Mouse (Mus musculus) heart, embryonic 11.5 days (tissue): Measurements from ENCODE around the gene Bora. TPM values are rescaled to one million over a fixed set of nuclear protein-coding genes. Genes with fewer than 3 reads are reported as not detected.
A peak's percentile ranks its signal among the peaks of the same experiment; 100 is the strongest.

Experiments used
- ATAC-seq: fragments of 200-750 bp; cut with Nextera tagmentation; replicated peaks from 2 replicates; pipeline ENCODE4 v1.8.0; 2017; ENCODE audit warnings: moderate library complexity; ENCODE audit not compliant: insufficient number of reproducible peaks, low FRiP score, low TSS enrichment
- H3K27ac ChIP-seq: fragments of 300-500 bp; sonication (generic); 2 replicates; pipeline ENCODE4 v1.5.1; 2014; ENCODE audit warnings: mild to moderate bottlenecking, low read depth, low read length
- H3K27me3 ChIP-seq: fragments of 300-500 bp; sonication (generic); 2 replicates; pipeline ENCODE4 v1.6.1; 2014; ENCODE audit warnings: mild to moderate bottlenecking, low read length, mixed read lengths; ENCODE audit not compliant: control insufficient read depth, insufficient read depth
- H3K36me3 ChIP-seq: fragments of 300-500 bp; sonication (generic); 2 replicates; pipeline ENCODE4 v1.6.1; 2014; ENCODE audit warnings: mild to moderate bottlenecking, low read length, moderate library complexity, mixed read lengths; ENCODE audit not compliant: control insufficient read depth, insufficient read depth
- H3K4me1 ChIP-seq: fragments of 300-500 bp; sonication (generic); 2 replicates; pipeline ENCODE4 v1.6.1; 2014; ENCODE audit warnings: low read length; ENCODE audit not compliant: control insufficient read depth, insufficient read depth
- H3K4me2 ChIP-seq: fragments of 300-500 bp; sonication (generic); 2 replicates; pipeline ENCODE4 v1.6.1; 2014; ENCODE audit warnings: mild to moderate bottlenecking, moderate library complexity
- H3K4me3 ChIP-seq: fragments of 300-500 bp; sonication (generic); 2 replicates; pipeline ENCODE4 v1.5.1; 2014; ENCODE audit warnings: low read depth, low read length
- H3K9ac ChIP-seq: fragments of 300-500 bp; sonication (generic); 2 replicates; pipeline ENCODE4 v1.6.1; 2014; ENCODE audit warnings: mild to moderate bottlenecking, low read depth, low read length, moderate library complexity
- H3K9me3 ChIP-seq: fragments of 300-500 bp; sonication (generic); replicated peaks from 2 replicates; pipeline ENCODE4 v1.6.1; 2016; ENCODE audit warnings: low read length; ENCODE audit not compliant: control insufficient read depth
- WGBS: fragments of 180-500 bp; shearing (Covaris S2); extraction: QIAGEN DNeasy Blood & Tissue Kit; methylation state at CpG from one replicate; pipeline ENCODE4 v1.1.7; 2014; ENCODE audit not compliant: insufficient replicate concordance; 5-methylcytosine and 5-hydroxymethylcytosine counted together
- polyA plus RNA-seq: library from polyadenylated mRNA; unstranded; fragments of >200 nt; fragmentation: Nextera tagmentation; extraction: Ambion mirVana; gene quantifications from 2 replicates; pipeline ENCODE4 v1.2.1, GENCODE M21; 2014

The Bora gene
- polyA plus RNA-seq, result 51.9 and 52.1 TPM in 2 replicates

GRCm38 (mm10) chr14:99046031-99046781 lies at the start of gene Bora, which contains the start of gene Mzt1:
Gene Bora (plus strand): TSS chr14:99046222.
Gene Mzt1 (minus strand): TSS chr14:99046134.
- Histone ChIP-seq H3K9me3 (no peaks in the 10 kb centered on the region), H3K9ac (peak within 1 kb of the TSS; percentile 95), H3K36me3 (no peaks in the 10 kb centered on the region), H3K27ac (peak within 1 kb of the TSS; percentile 88), H3K4me3 (peak within 1 kb of the TSS; percentile 87), H3K4me2 (peak within 1 kb of the TSS; percentile 76), H3K27me3 (no peaks in the 10 kb centered on the region), H3K4me1 (peaks cover 24% of the 10 kb centered on the region)
- WGBS, result under 1% methylated on average over 67 of the region's 81 CpGs
- ATAC-seq, result peak; percentile 98

- Histone ChIP-seq H3K36me3 (no peaks in the 10 kb centered on the region), H3K4me1 (no peaks in the 10 kb centered on the region), H3K9me3 (no peaks in the 10 kb centered on the region), H3K4me3 (no peak overlapping the region), H3K4me2 (peak overlapping the region; percentile 15), H3K27me3 (no peaks in the 10 kb centered on the region), H3K27ac (peak overlapping the region; percentile 84), H3K9ac (peak overlapping the region; percentile 4; the same call in 1 of the 2 replicates)
- WGBS, result 26% methylated on average over 8 of the region's 8 CpGs
- peak; percentile 67; the same call in 1 of the 2 replicates for ATAC-seq
These were observed 35.6 kb upstream of the Bora start for GRCm38 (mm10) chr14:99010224-99010919.

GRCm38 (mm10) chr14:99010920-99011313 lies 35.1 kb upstream of the Bora start:
- Histone ChIP-seq H3K36me3 (no peaks in the 10 kb centered on the region), H3K9ac (no peak overlapping the region), H3K27ac (peak overlapping the region; percentile 84), H3K4me2 (0 out of 2 replicates have a peak overlapping the region, but pooled peaks have one; percentile 15), H3K9me3 (no peaks in the 10 kb centered on the region), H3K4me1 (no peaks in the 10 kb centered on the region), H3K4me3 (no peak overlapping the region), H3K27me3 (no peaks in the 10 kb centered on the region)
- 11% methylated on average over 2 of the region's 2 CpGs for WGBS
- peak; percentile 67; the same call in 1 of the 2 replicates for ATAC-seq

GRCm38 (mm10) chr14:99018691-99019090 lies 27.3 kb upstream of the Bora start:
- Histone ChIP-seq H3K4me3 (0 out of 2 replicates have a peak overlapping the region, but pooled peaks have one; percentile 11), H3K4me2 (peak overlapping the region; percentile 43), H3K27me3 (no peaks in the 10 kb centered on the region), H3K9ac (no peak overlapping the region), H3K27ac (peak overlapping the region; percentile 65), H3K4me1 (peaks cover 19% of the 10 kb centered on the region), H3K36me3 (no peaks in the 10 kb centered on the region), H3K9me3 (no peaks in the 10 kb centered on the region)
- 17% methylated on average over 7 of the region's 7 CpGs for WGBS
- peak; percentile 37; the same call in 1 of the 2 replicates for ATAC-seq

- Histone ChIP-seq H3K4me1 (peaks cover 19% of the 10 kb centered on the region), H3K4me2 (peak overlapping the region; percentile 43), H3K27ac (peak overlapping the region; percentile 65), H3K9me3 (no peaks in the 10 kb centered on the region), H3K4me3 (no peak overlapping the region), H3K36me3 (no peaks in the 10 kb centered on the region), H3K9ac (no peak overlapping the region), H3K27me3 (no peaks in the 10 kb centered on the region)
- peak; percentile 87 for ATAC-seq
- WGBS, result 13% methylated on average over 10 of the region's 10 CpGs
These were observed 26.8 kb upstream of the Bora start for GRCm38 (mm10) chr14:99019136-99019808.

- Histone ChIP-seq H3K4me2 (peak overlapping the region; percentile 49), H3K27me3 (no peaks in the 10 kb centered on the region), H3K27ac (no peak overlapping the region), H3K9ac (no peak overlapping the region; the same call in 1 of the 2 replicates), H3K4me3 (0 out of 2 replicates have a peak overlapping the region, but pooled peaks have one; percentile 12), H3K4me1 (peaks cover 12% of the 10 kb centered on the region), H3K36me3 (no peaks in the 10 kb centered on the region), H3K9me3 (no peaks in the 10 kb centered on the region)
- WGBS, result 39% methylated on average over 12 of the region's 12 CpGs
- ATAC-seq, result no peak
These were observed 23.5 kb upstream of the Bora start for GRCm38 (mm10) chr14:99022346-99023086.

GRCm38 (mm10) chr14:99029987-99030386 lies 16.0 kb upstream of the Bora start:
- no peak overlapping the region for H3K4me3 ChIP-seq
- H3K9ac ChIP-seq, result no peak overlapping the region
- peaks cover 3% of the 10 kb centered on the region; the same call in 1 of the 2 replicates for H3K36me3 ChIP-seq
- WGBS, result 59% methylated on average over 5 of the region's 5 CpGs
- ATAC-seq, result no peak
- H3K27ac ChIP-seq, result no peak overlapping the region
- H3K9me3 ChIP-seq, result no peaks in the 10 kb centered on the region
- H3K4me2 ChIP-seq, result no peak overlapping the region
- no peaks in the 10 kb centered on the region for H3K27me3 ChIP-seq
- no peaks in the 10 kb centered on the region for H3K4me1 ChIP-seq
